Mouse (Mus musculus) lung, adult 18-20 months (tissue): Measurements from ENCODE around the gene Myh7.

Source experiments
- DNase-seq, 2 experiments: peaks; one replicate each; pipeline ENCODE4 v3.0.0; 2022; ENCODE audit warnings: mixed read lengths in 2 of 2

Myh7 gene

GRCm38 (mm10) chr14:54941024-54941978 lies 53.1 kb downstream of the Myh7 start:
- DNase-seq, result no peak

- DNase-seq, result no peak
These were observed 54.3 kb downstream of the Myh7 start for GRCm38 (mm10) chr14:54940176-54940530.

GRCm38 (mm10) chr14:54939434-54940175 lies 54.8 kb downstream of the Myh7 start:
- DNase-seq, result peak; percentile 77 to 85

- no peak for DNase-seq
These were observed 55.8 kb downstream of the Myh7 start for GRCm38 (mm10) chr14:54938431-54939219.

- no peak for DNase-seq
These were observed 56.9 kb downstream of the Myh7 start for GRCm38 (mm10) chr14:54937361-54938182.

GRCm38 (mm10) chr14:54936831-54937160 lies 57.6 kb downstream of the Myh7 start:
- no peak for DNase-seq

- no peak for DNase-seq
These were observed 58.3 kb downstream of the Myh7 start, which contains the start of gene Cmtm5 for GRCm38 (mm10) chr14:54935904-54936830. Gene Cmtm5 (plus strand): TSS chr14:54936261.

- DNase-seq, result no peak
These were observed 61.7 kb downstream of the Myh7 start, which contains the start of gene Il25 for GRCm38 (mm10) chr14:54932645-54933150. Gene Il25 (plus strand): TSS chr14:54932695.

- DNase-seq, result peak; percentile 33 to 69
These were observed 64.0 kb downstream of the Myh7 start for GRCm38 (mm10) chr14:54930431-54930830.

- DNase-seq, result no peak
These were observed 64.6 kb downstream of the Myh7 start for GRCm38 (mm10) chr14:54929801-54930200.

GRCm38 (mm10) chr14:54927296-54927695 lies 67.1 kb downstream of the Myh7 start:
- DNase-seq, result no peak

GRCm38 (mm10) chr14:54926401-54927158 lies 67.8 kb downstream of the Myh7 start:
- peak; percentile 21 to 26 for DNase-seq

GRCm38 (mm10) chr14:54925349-54926342 lies 68.8 kb downstream of the Myh7 start, which contains the start of gene Efs:
Gene Efs (minus strand): TSS chr14:54926126.
- DNase-seq, result peak; percentile 41 to 57

GRCm38 (mm10) chr14:54924641-54925348 lies 69.6 kb downstream of the Myh7 start:
- DNase-seq, result peak; percentile 52 to 53
